Mouse (Mus musculus): Measurements from ENCODE around the gene Slc41a2. TPM values are rescaled to one million over a fixed set of nuclear protein-coding genes. Genes with fewer than 3 reads are reported as not detected.

Gene Slc41a2
- polyA plus RNA-seq, 1 experiment from 2014 or later, result 0.84 TPM

GRCm38 (mm10) chr10:83218778-83219177 lies 118.9 kb downstream of the Slc41a2 start:
- no peaks in the 10 kb centered on the region for H3K4me1 ChIP-seq (ENCODE audit: control insufficient read depth, insufficient read depth, low read length)
- no peak for ATAC-seq (replicated peaks; ENCODE audit: extremely low read depth, insufficient read depth, low FRiP score)
- WGBS, result 62% methylated on average over 2 of the region's 2 CpGs
- no peak overlapping the region for H3K27ac ChIP-seq (ENCODE audit: low read length)
- H3K4me2 ChIP-seq (ENCODE audit: low read depth, low read length), result no peak overlapping the region
- H3K4me3 ChIP-seq (ENCODE audit: low read length), result no peak overlapping the region
- H3K9me3 ChIP-seq (replicated peaks; ENCODE audit: control insufficient read depth, low read length), result no peaks in the 10 kb centered on the region
- no peaks in the 10 kb centered on the region for H3K36me3 ChIP-seq (ENCODE audit: control insufficient read depth, insufficient read depth)
- H3K27me3 ChIP-seq (ENCODE audit: control insufficient read depth, insufficient read depth, low read length), result no peaks in the 10 kb centered on the region
- no peak overlapping the region for H3K9ac ChIP-seq (ENCODE audit: low read length)

- ATAC-seq (replicated peaks; ENCODE audit: extremely low read depth, insufficient read depth, low FRiP score), result peak; percentile 37
These were observed 120.4 kb downstream of the Slc41a2 start for GRCm38 (mm10) chr10:83217256-83217655.

GRCm38 (mm10) chr10:83215559-83215958 lies 122.1 kb downstream of the Slc41a2 start:
- Histone ChIP-seq H3K4me1 (ENCODE audit: control insufficient read depth, insufficient read depth, low read length) (no peaks in the 10 kb centered on the region), H3K27ac (ENCODE audit: low read length) (no peak overlapping the region), H3K27me3 (ENCODE audit: control insufficient read depth, insufficient read depth, low read length) (no peaks in the 10 kb centered on the region), H3K9ac (ENCODE audit: low read length) (no peak overlapping the region), H3K9me3 (replicated peaks; ENCODE audit: control insufficient read depth, low read length) (no peaks in the 10 kb centered on the region; the same call in 1 of the 2 replicates), H3K4me3 (ENCODE audit: low read length) (no peak overlapping the region), H3K36me3 (ENCODE audit: control insufficient read depth, insufficient read depth) (no peaks in the 10 kb centered on the region), H3K4me2 (ENCODE audit: low read depth, low read length) (no peak overlapping the region)
- ATAC-seq (replicated peaks; ENCODE audit: extremely low read depth, insufficient read depth, low FRiP score), result no peak
- 57% methylated on average over 5 of the region's 5 CpGs for WGBS

More at GRCm38 (mm10) chr10:83217256-83217655, 120.4 kb downstream of the Slc41a2 start:
- Histone ChIP-seq H3K27me3 (ENCODE audit: control insufficient read depth, insufficient read depth, low read length) (no peaks in the 10 kb centered on the region), H3K27ac (ENCODE audit: low read length) (no peak overlapping the region), H3K36me3 (ENCODE audit: control insufficient read depth, insufficient read depth) (no peaks in the 10 kb centered on the region), H3K4me1 (ENCODE audit: control insufficient read depth, insufficient read depth, low read length) (no peaks in the 10 kb centered on the region), H3K4me3 (ENCODE audit: low read length) (no peak overlapping the region), H3K9me3 (replicated peaks; ENCODE audit: control insufficient read depth, low read length) (no peaks in the 10 kb centered on the region; the same call in 1 of the 2 replicates), H3K4me2 (ENCODE audit: low read depth, low read length) (no peak overlapping the region), H3K9ac (ENCODE audit: low read length) (no peak overlapping the region)
- 36% methylated on average over 5 of the region's 5 CpGs for WGBS

GRCm38 (mm10) chr10:83212618-83213017 lies 125.1 kb downstream of the Slc41a2 start:
- H3K4me3 ChIP-seq (ENCODE audit: low read length), result no peak overlapping the region
- WGBS, result 85% methylated on average over 4 of the region's 4 CpGs
- H3K9ac ChIP-seq (ENCODE audit: low read length), result no peak overlapping the region
- no peaks in the 10 kb centered on the region for H3K36me3 ChIP-seq (ENCODE audit: control insufficient read depth, insufficient read depth)
- H3K4me2 ChIP-seq (ENCODE audit: low read depth, low read length), result no peak overlapping the region
- H3K4me1 ChIP-seq (ENCODE audit: control insufficient read depth, insufficient read depth, low read length), result no peaks in the 10 kb centered on the region
- no peaks in the 10 kb centered on the region; the same call in 1 of the 2 replicates for H3K9me3 ChIP-seq (replicated peaks; ENCODE audit: control insufficient read depth, low read length)
- H3K27me3 ChIP-seq (ENCODE audit: control insufficient read depth, insufficient read depth, low read length), result no peaks in the 10 kb centered on the region
- no peak for ATAC-seq (replicated peaks; ENCODE audit: extremely low read depth, insufficient read depth, low FRiP score)
- no peak overlapping the region for H3K27ac ChIP-seq (ENCODE audit: low read length)

- no peak overlapping the region for H3K4me2 ChIP-seq (ENCODE audit: low read depth, low read length)
- no peak overlapping the region for H3K4me3 ChIP-seq (ENCODE audit: low read length)
- H3K9ac ChIP-seq (ENCODE audit: low read length), result no peak overlapping the region
- H3K9me3 ChIP-seq (replicated peaks; ENCODE audit: control insufficient read depth, low read length), result no peaks in the 10 kb centered on the region; the same call in 1 of the 2 replicates
- no peak overlapping the region for H3K27ac ChIP-seq (ENCODE audit: low read length)
- 53% methylated on average over 6 of the region's 6 CpGs for WGBS
- no peaks in the 10 kb centered on the region for H3K27me3 ChIP-seq (ENCODE audit: control insufficient read depth, insufficient read depth, low read length)
- H3K4me1 ChIP-seq (ENCODE audit: control insufficient read depth, insufficient read depth, low read length), result no peaks in the 10 kb centered on the region
- H3K36me3 ChIP-seq (ENCODE audit: control insufficient read depth, insufficient read depth), result no peaks in the 10 kb centered on the region
- ATAC-seq (replicated peaks; ENCODE audit: extremely low read depth, insufficient read depth, low FRiP score), result no peak
These were observed 126.6 kb downstream of the Slc41a2 start for GRCm38 (mm10) chr10:83210968-83211583.

- H3K27me3 ChIP-seq (ENCODE audit: control insufficient read depth, insufficient read depth, low read length), result no peaks in the 10 kb centered on the region
- H3K9me3 ChIP-seq (replicated peaks; ENCODE audit: control insufficient read depth, low read length), result no peaks in the 10 kb centered on the region; the same call in 1 of the 2 replicates
- H3K9ac ChIP-seq (ENCODE audit: low read length), result no peak overlapping the region
- no peak overlapping the region for H3K4me3 ChIP-seq (ENCODE audit: low read length)
- WGBS, result 74% methylated on average over 16 of the region's 16 CpGs
- no peak overlapping the region for H3K4me2 ChIP-seq (ENCODE audit: low read depth, low read length)
- no peak overlapping the region for H3K27ac ChIP-seq (ENCODE audit: low read length)
- ATAC-seq (replicated peaks; ENCODE audit: extremely low read depth, insufficient read depth, low FRiP score), result no peak
- no peaks in the 10 kb centered on the region for H3K4me1 ChIP-seq (ENCODE audit: control insufficient read depth, insufficient read depth, low read length)
- no peaks in the 10 kb centered on the region for H3K36me3 ChIP-seq (ENCODE audit: control insufficient read depth, insufficient read depth)
These were observed 127.6 kb downstream of the Slc41a2 start for GRCm38 (mm10) chr10:83210122-83210521.

GRCm38 (mm10) chr10:83209388-83209787 lies 128.3 kb downstream of the Slc41a2 start:
- ATAC-seq (replicated peaks; ENCODE audit: extremely low read depth, insufficient read depth, low FRiP score), result no peak

GRCm38 (mm10) chr10:83208436-83208835 lies 129.2 kb downstream of the Slc41a2 start:
- Histone ChIP-seq H3K27me3 (ENCODE audit: control insufficient read depth, insufficient read depth, low read length) (no peaks in the 10 kb centered on the region), H3K4me3 (ENCODE audit: low read length) (no peak overlapping the region), H3K27ac (ENCODE audit: low read length) (no peak overlapping the region), H3K4me2 (ENCODE audit: low read depth, low read length) (no peak overlapping the region), H3K4me1 (ENCODE audit: control insufficient read depth, insufficient read depth, low read length) (no peaks in the 10 kb centered on the region), H3K9me3 (replicated peaks; ENCODE audit: control insufficient read depth, low read length) (no peaks in the 10 kb centered on the region; the same call in 1 of the 2 replicates), H3K9ac (ENCODE audit: low read length) (no peak overlapping the region), H3K36me3 (ENCODE audit: control insufficient read depth, insufficient read depth) (no peaks in the 10 kb centered on the region)
- no peak for ATAC-seq (replicated peaks; ENCODE audit: extremely low read depth, insufficient read depth, low FRiP score)
- WGBS, result 73% methylated on average over 7 of the region's 7 CpGs

More at GRCm38 (mm10) chr10:83209388-83209787, 128.3 kb downstream of the Slc41a2 start:
- Histone ChIP-seq H3K27ac (ENCODE audit: low read length) (no peak overlapping the region), H3K4me2 (ENCODE audit: low read depth, low read length) (no peak overlapping the region), H3K36me3 (ENCODE audit: control insufficient read depth, insufficient read depth) (no peaks in the 10 kb centered on the region), H3K27me3 (ENCODE audit: control insufficient read depth, insufficient read depth, low read length) (no peaks in the 10 kb centered on the region), H3K9ac (ENCODE audit: low read length) (no peak overlapping the region), H3K4me1 (ENCODE audit: control insufficient read depth, insufficient read depth, low read length) (no peaks in the 10 kb centered on the region), H3K4me3 (ENCODE audit: low read length) (no peak overlapping the region), H3K9me3 (replicated peaks; ENCODE audit: control insufficient read depth, low read length) (no peaks in the 10 kb centered on the region; the same call in 1 of the 2 replicates)
- WGBS, result 78% methylated on average over 12 of the region's 12 CpGs

GRCm38 (mm10) chr10:83202906-83203702 lies 134.6 kb downstream of the Slc41a2 start:
- no peak overlapping the region for H3K4me3 ChIP-seq (ENCODE audit: low read length)
- H3K4me2 ChIP-seq (ENCODE audit: low read depth, low read length), result no peak overlapping the region
- H3K36me3 ChIP-seq (ENCODE audit: control insufficient read depth, insufficient read depth), result no peaks in the 10 kb centered on the region
- ATAC-seq (replicated peaks; ENCODE audit: extremely low read depth, insufficient read depth, low FRiP score), result no peak
- H3K4me1 ChIP-seq (ENCODE audit: control insufficient read depth, insufficient read depth, low read length), result peaks cover 8% of the 10 kb centered on the region
- H3K9me3 ChIP-seq (replicated peaks; ENCODE audit: control insufficient read depth, low read length), result no peaks in the 10 kb centered on the region
- no peaks in the 10 kb centered on the region for H3K27me3 ChIP-seq (ENCODE audit: control insufficient read depth, insufficient read depth, low read length)
- H3K27ac ChIP-seq (ENCODE audit: low read length), result no peak overlapping the region
- no peak overlapping the region for H3K9ac ChIP-seq (ENCODE audit: low read length)
- WGBS, result 85% methylated on average over 14 of the region's 14 CpGs

All from heart, embryonic 16.5 days (tissue).